Mouse (Mus musculus) frontal cortex, postnatal 36 days (tissue): Measurements from ENCODE around the gene Ppip5k1.
"Not testable (repeated sequence)": the region's sequence is repeated elsewhere in the genome, so short reads cannot be mapped to it uniquely, and the experiment has no call there.

ENCODE experiments used
- DNase-seq, 2 experiments: peaks; one replicate each; pipeline ENCODE4 v3.0.0; 2022; ENCODE audit warnings: low spot score in 2 of 2

Gene Ppip5k1

GRCm38 (mm10) chr2:121354820-121355592 is at the start of gene Ppip5k1:
Gene Ppip5k1, minus strand, starts transcription at chr2:121355396.
- peak; percentile 99 for DNase-seq

GRCm38 (mm10) chr2:121403296-121403695 is 48.1 kb upstream of the Ppip5k1 start:
- DNase-seq = no peak

- peak; percentile 89 to 91 for DNase-seq
Measured at GRCm38 (mm10) chr2:121396624-121397023, 41.4 kb upstream of the Ppip5k1 start.

GRCm38 (mm10) chr2:121386961-121387575 is 31.9 kb upstream of the Ppip5k1 start, which contains the start of gene Strc:
Gene Strc, minus strand, starts transcription at chr2:121387168.
- not testable (repeated sequence) for DNase-seq

GRCm38 (mm10) chr2:121374766-121375165 is 19.6 kb upstream of the Ppip5k1 start:
- DNase-seq = no peak

- no peak for DNase-seq
Measured at GRCm38 (mm10) chr2:121372266-121372665, 17.1 kb upstream of the Ppip5k1 start.

GRCm38 (mm10) chr2:121370921-121371320 is 15.7 kb upstream of the Ppip5k1 start:
- DNase-seq = no peak

GRCm38 (mm10) chr2:121368831-121369230 is 13.6 kb upstream of the Ppip5k1 start:
- DNase-seq = no peak

GRCm38 (mm10) chr2:121363656-121364055 is 8.5 kb upstream of the Ppip5k1 start:
- no peak for DNase-seq

- DNase-seq = no peak
Measured at GRCm38 (mm10) chr2:121359461-121359860, 4.3 kb upstream of the Ppip5k1 start.

- DNase-seq = peak; percentile 85 to 89
Measured at GRCm38 (mm10) chr2:121358381-121358780, 3.2 kb upstream of the Ppip5k1 start.

GRCm38 (mm10) chr2:121357961-121358360 is 2.8 kb upstream of the Ppip5k1 start:
- DNase-seq = no peak

- no peak for DNase-seq
Measured at GRCm38 (mm10) chr2:121357494-121357893, 2.3 kb upstream of the Ppip5k1 start, which contains the start of gene Ckmt1. Gene Ckmt1, plus strand, starts transcription at chr2:121357714.

GRCm38 (mm10) chr2:121354378-121354777 is 818 bp downstream of the Ppip5k1 start:
- peak in 1 of 2 experiments; percentile 15 for DNase-seq

GRCm38 (mm10) chr2:121353156-121353555 is 2.0 kb downstream of the Ppip5k1 start:
- no peak for DNase-seq

- DNase-seq = no peak
Measured at GRCm38 (mm10) chr2:121339057-121339456, 16.1 kb downstream of the Ppip5k1 start.

GRCm38 (mm10) chr2:121329492-121329891 is 25.7 kb downstream of the Ppip5k1 start:
- no peak for DNase-seq

GRCm38 (mm10) chr2:121323693-121324470 is 31.3 kb downstream of the Ppip5k1 start:
- DNase-seq = no peak

GRCm38 (mm10) chr2:121323041-121323440 is 32.2 kb downstream of the Ppip5k1 start:
- DNase-seq = no peak

- no peak for DNase-seq
Measured at GRCm38 (mm10) chr2:121316278-121316677, 38.9 kb downstream of the Ppip5k1 start.

- DNase-seq = no peak
Measured at GRCm38 (mm10) chr2:121308997-121309416, 46.2 kb downstream of the Ppip5k1 start.

GRCm38 (mm10) chr2:121300036-121300435 is 55.2 kb downstream of the Ppip5k1 start:
- no peak for DNase-seq
